Mouse (Mus musculus) heart, postnatal 0 days (tissue): Measurements from ENCODE around the gene Spns2.

Experiments
- CTCF ChIP-seq: IDR thresholded peaks from 2 replicates; pipeline ENCODE4 v1.5.1; 2016; ENCODE audit warnings: antibody characterized with exemption, control low read depth, low read depth
- EP300 ChIP-seq: IDR thresholded peaks from 2 replicates; pipeline ENCODE4 v1.6.1; 2016; ENCODE audit warnings: antibody characterized with exemption, low read depth

DNA sequence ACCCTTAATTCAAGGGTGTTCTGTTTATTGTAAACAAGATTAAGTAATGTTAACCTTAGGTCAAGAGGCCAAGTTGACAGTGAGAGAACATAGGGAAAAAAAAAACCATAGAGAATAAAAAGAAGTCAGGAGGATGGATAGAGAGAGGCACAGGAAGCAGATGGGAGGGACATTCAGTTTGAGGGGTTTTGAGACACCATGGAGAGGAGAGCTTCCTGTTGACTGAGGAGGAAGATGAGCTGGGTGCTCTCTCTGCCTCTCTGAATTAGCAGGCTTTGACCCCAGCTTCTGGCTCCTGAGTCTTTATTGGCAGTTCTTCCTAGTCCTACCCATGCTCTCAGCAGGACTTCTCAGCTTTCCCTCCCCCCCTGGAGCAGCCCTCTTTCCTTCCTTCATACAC is 64.5 kb downstream of the Spns2 start:
- TF ChIP-seq CTCF (no peak), EP300 (no peak)
